In the genomic region with DNA sequence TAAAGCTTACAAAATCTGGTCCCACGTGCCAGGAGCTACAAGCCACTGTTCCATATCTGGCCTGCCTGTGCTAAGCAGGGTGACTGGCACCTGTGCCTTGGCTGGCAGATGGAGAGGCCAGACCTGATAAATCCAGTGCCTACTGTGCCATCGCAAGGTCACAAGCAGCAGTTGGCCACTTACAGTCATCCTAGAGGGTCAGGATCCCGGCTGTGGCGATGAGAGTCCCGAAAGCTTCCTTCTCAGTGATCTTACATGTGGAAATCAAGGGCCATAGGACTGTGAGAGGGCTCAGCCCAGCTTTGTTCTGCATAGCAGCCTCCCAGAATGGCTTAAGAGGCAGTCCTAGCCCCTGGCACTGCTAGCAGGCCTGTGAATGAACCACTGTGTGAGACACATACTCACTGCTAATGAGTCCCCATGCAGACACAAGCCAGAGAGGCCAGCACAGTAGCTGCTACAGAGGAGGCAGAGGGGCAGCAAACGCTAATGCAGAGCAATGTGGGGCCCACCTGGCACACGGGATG, we compare ENCODE assay signal across 10 mouse cellular contexts. TPM values are rescaled to one million over a fixed set of nuclear protein-coding genes. Genes with fewer than 3 reads are reported as not detected.
DNase-seq lines count a peak whose midpoint lies in the region; ATAC-seq and TF ChIP-seq lines count a peak whose summit lies in the region.
"Had no signal": no experiment of that assay in that cellular context is flagged by ENCODE, and none has a peak within 500 bp of the region (broad histone marks: within the 10 kb centered on the region; RNA-seq: fewer than 3 reads in every experiment).

No protein-coding gene starts in this region.

- peak overlapping the region; percentile 29 for H3K4me2 ChIP-seq in forebrain, postnatal 0 days (ENCODE audit: low read depth)
- H3K4me2 ChIP-seq: liver, embryonic 15.5 days had no signal

- peaks cover 15% of the 10 kb centered on the region for H3K9me3 ChIP-seq in megakaryocyte, embryonic 14.5 days
- no peaks in the 10 kb centered on the region for H3K9me3 ChIP-seq in forebrain, postnatal 0 days (ENCODE audit: low read length)
- H3K9me3 ChIP-seq: liver, embryonic 15.5 days had no signal

- no peak for TF ChIP-seq CTCF in forebrain, postnatal 0 days (IDR thresholded peaks at IDR 0.05; ENCODE audit: low read depth)

- no peak overlapping the region for H3K9ac ChIP-seq in forebrain, postnatal 0 days
- H3K9ac ChIP-seq: liver, embryonic 15.5 days had no signal

- no peaks in the 10 kb centered on the region for H3K27me3 ChIP-seq in megakaryocyte, embryonic 14.5 days (replicated peaks)
- H3K27me3 ChIP-seq in forebrain, postnatal 0 days (ENCODE audit: insufficient read depth, low read length) = no peaks in the 10 kb centered on the region
- H3K27me3 ChIP-seq: liver, embryonic 15.5 days had no signal

- no peak for ATAC-seq in megakaryocyte, adult 5-6 weeks (ENCODE audit: poor library complexity, severe bottlenecking)
- ATAC-seq in forebrain, postnatal 0 days = peak; percentile 93

- no peaks in the 10 kb centered on the region for H3K4me1 ChIP-seq in megakaryocyte, embryonic 14.5 days
- H3K4me1 ChIP-seq in forebrain, postnatal 0 days (ENCODE audit: insufficient read depth) = peaks cover 8% of the 10 kb centered on the region
- H3K4me1 ChIP-seq: liver, embryonic 15.5 days had no signal

- 25% methylated on average over 7 of the region's 7 CpGs for WGBS in forebrain, postnatal 0 days

- H3K27ac ChIP-seq in forebrain, postnatal 0 days (ENCODE audit: low read depth, low read length) = peak overlapping the region; percentile 45
- H3K27ac ChIP-seq: liver, embryonic 15.5 days had no signal

- peak; percentile 56 for DNase-seq in forebrain, postnatal 0 days
- DNase-seq in left cerebral cortex, adult 11 months (ENCODE audit: low spot score) = peak; percentile 19
- peak; percentile 69 to 74 for DNase-seq in right cerebral cortex, postnatal 10 days (ENCODE audit: low spot score in 2 of 2)
- no peak for DNase-seq in spleen, postnatal 14 days (ENCODE audit: low spot score in 2 of 2)
- DNase-seq in kidney, adult 8-10 months = no peak
- DNase-seq in kidney, postnatal 10 days = no peak

- no peaks in the 10 kb centered on the region for H3K36me3 ChIP-seq in megakaryocyte, embryonic 14.5 days (replicated peaks; ENCODE audit: low read length)
- H3K36me3 ChIP-seq in forebrain, postnatal 0 days (ENCODE audit: insufficient read depth) = no peaks in the 10 kb centered on the region
- H3K36me3 ChIP-seq: liver, embryonic 15.5 days had no signal

- peak overlapping the region; percentile 33 for H3K4me3 ChIP-seq in megakaryocyte, embryonic 14.5 days (replicated peaks)
- H3K4me3 ChIP-seq in forebrain, postnatal 0 days (ENCODE audit: low read depth, low read length) = no peak overlapping the region; the same call in 1 of the 2 replicates
- H3K4me3 ChIP-seq: liver, embryonic 15.5 days had no signal

RNA-seq across cellular contexts. Expression of a gene that starts 46.4 kb away (rescaled TPM):
- not detected in 2 replicates for polyA plus RNA-seq in megakaryocyte, embryonic 14.5 days (2012; ENCODE audit: insufficient read depth, low replicate concordance)
- total RNA-seq in megakaryocyte, adult 5-6 weeks (2015) = 0.36 and 1.3 TPM in 2 replicates
- total RNA-seq in megakaryocyte, adult 5-6 weeks (2017) = 0.26 and 1.4 TPM in 2 replicates
- total RNA-seq in forebrain, postnatal 0 days (2014; rRNA removed) = 62.4 and 69.0 TPM in 2 replicates
- polyA plus RNA-seq in forebrain, postnatal 0 days (2015; fragmentation: Nextera tagmentation; extraction: Ambion mirVana) = 18.1 and 25.8 TPM in 2 replicates
- total RNA-seq: MEL had no signal

Comparison
In these comparisons a context has a peak if more than half of its experiments do, and no peak if none do; other contexts are left out.
1. DNase-seq: peak in forebrain, postnatal 0 days (single experiment), left cerebral cortex, adult 11 months (single experiment) and right cerebral cortex, postnatal 10 days (2 of 2); none in spleen, postnatal 14 days (0 of 2), kidney, adult 8-10 months (0 of 2) and kidney, postnatal 10 days (single experiment).
2. RNA of a gene that starts 46.4 kb away (total RNA-seq): 62.4 to 69.0 TPM in forebrain, postnatal 0 days; 0.26 to 1.4 TPM in megakaryocyte, adult 5-6 weeks; every median in the first group is over 10 times any median in the second.